Mouse (Mus musculus) E14TG2a.4 (cell line): Measurements from ENCODE around the gene Boc.

Source experiments
- H3K27me3 ChIP-seq: 2 replicates; pipeline ENCODE4 v1.6.1; 2014; ENCODE audit warnings: low read length, control low read depth; ENCODE audit not compliant: insufficient read depth
- H3K36me3 ChIP-seq: 2 replicates; pipeline ENCODE4 v1.6.1; 2014; ENCODE audit warnings: low read length, control low read depth; ENCODE audit not compliant: insufficient read depth
- H3K4me1 ChIP-seq: replicated peaks from 2 replicates; pipeline ENCODE4 v1.6.1; 2014; ENCODE audit warnings: low read depth, low read length, control low read depth
- H3K4me3 ChIP-seq: replicated peaks from 2 replicates; pipeline ENCODE4 v1.5.1; 2014; ENCODE audit warnings: mild to moderate bottlenecking, low read length
- H3K9me3 ChIP-seq: 2 replicates; pipeline ENCODE4 v1.6.1; 2014; ENCODE audit warnings: low read length, control low read depth
- CTCF ChIP-seq: conservative IDR thresholded peaks from 2 replicates; pipeline ENCODE4 v1.5.1; 2014; ENCODE audit warnings: low read length
- NANOG ChIP-seq: IDR thresholded peaks from 2 replicates; pipeline ENCODE4 v1.6.1; 2014; ENCODE audit warnings: borderline replicate concordance, low read length, mixed read lengths
- POU5F1 ChIP-seq: IDR thresholded peaks from 2 replicates; pipeline ENCODE4 v1.6.1; 2014; ENCODE audit warnings: low read length, borderline replicate concordance

Gene Boc

GRCm38 (mm10) chr16:44558471-44559329 is at the start of gene Boc:
Boc (minus strand) TSS chr16:44558897.
- Histone ChIP-seq H3K36me3 (no peaks in the 10 kb centered on the region), H3K27me3 (peaks cover 55% of the 10 kb centered on the region), H3K4me3 (peak within 1 kb of the TSS; percentile 88), H3K9me3 (no peaks in the 10 kb centered on the region), H3K4me1 (peaks cover 14% of the 10 kb centered on the region)
- TF ChIP-seq NANOG: no peak
- no peak for TF ChIP-seq POU5F1
- no peak for TF ChIP-seq CTCF

GRCm38 (mm10) chr16:44606643-44607042 is 47.9 kb upstream of the Boc start:
- Histone ChIP-seq H3K36me3 (no peaks in the 10 kb centered on the region), H3K4me3 (no peak overlapping the region), H3K4me1 (peaks cover 10% of the 10 kb centered on the region), H3K27me3 (peaks cover 7% of the 10 kb centered on the region), H3K9me3 (peaks cover 17% of the 10 kb centered on the region)
- no peak for TF ChIP-seq POU5F1
- no peak for TF ChIP-seq CTCF
- TF ChIP-seq NANOG: no peak

- Histone ChIP-seq H3K9me3 (peaks cover 17% of the 10 kb centered on the region), H3K27me3 (no peaks in the 10 kb centered on the region; the same call in 1 of the 2 replicates), H3K4me3 (no peak overlapping the region), H3K36me3 (no peaks in the 10 kb centered on the region), H3K4me1 (peaks cover 19% of the 10 kb centered on the region)
- TF ChIP-seq POU5F1 (no peak), NANOG (no peak), CTCF (no peak)
Measured at GRCm38 (mm10) chr16:44604021-44604616, 45.4 kb upstream of the Boc start.

GRCm38 (mm10) chr16:44601999-44602794 is 43.5 kb upstream of the Boc start:
- no peaks in the 10 kb centered on the region for H3K36me3 ChIP-seq
- no peak for TF ChIP-seq NANOG
- TF ChIP-seq POU5F1: no peak
- no peak for TF ChIP-seq CTCF
- H3K9me3 ChIP-seq: peaks cover 20% of the 10 kb centered on the region
- H3K27me3 ChIP-seq: no peaks in the 10 kb centered on the region; the same call in 1 of the 2 replicates
- peaks cover 19% of the 10 kb centered on the region for H3K4me1 ChIP-seq
- no peak overlapping the region for H3K4me3 ChIP-seq

- TF ChIP-seq NANOG: no peak
- TF ChIP-seq POU5F1: no peak
- no peak for TF ChIP-seq CTCF
- Histone ChIP-seq H3K27me3 (no peaks in the 10 kb centered on the region; the same call in 1 of the 2 replicates), H3K36me3 (no peaks in the 10 kb centered on the region), H3K4me1 (peaks cover 19% of the 10 kb centered on the region), H3K9me3 (peaks cover 20% of the 10 kb centered on the region), H3K4me3 (no peak overlapping the region)
Measured at GRCm38 (mm10) chr16:44601182-44601581, 42.5 kb upstream of the Boc start.

GRCm38 (mm10) chr16:44597106-44597806 is 38.6 kb upstream of the Boc start:
- TF ChIP-seq POU5F1: no peak
- no peak for TF ChIP-seq NANOG
- TF ChIP-seq CTCF: no peak
- H3K27me3 ChIP-seq: no peaks in the 10 kb centered on the region
- H3K9me3 ChIP-seq: peaks cover 22% of the 10 kb centered on the region
- H3K4me3 ChIP-seq: no peak overlapping the region
- no peaks in the 10 kb centered on the region for H3K36me3 ChIP-seq
- peaks cover 15% of the 10 kb centered on the region for H3K4me1 ChIP-seq

- no peak for TF ChIP-seq NANOG
- TF ChIP-seq POU5F1: no peak
- no peak for TF ChIP-seq CTCF
- Histone ChIP-seq H3K4me3 (no peak overlapping the region), H3K9me3 (no peaks in the 10 kb centered on the region), H3K36me3 (no peaks in the 10 kb centered on the region), H3K4me1 (no peaks in the 10 kb centered on the region), H3K27me3 (peaks cover 3% of the 10 kb centered on the region; the same call in 1 of the 2 replicates)
Measured at GRCm38 (mm10) chr16:44589506-44589905, 30.8 kb upstream of the Boc start.
